Mouse (Mus musculus) heart, postnatal 0 days (tissue): Measurements from ENCODE around the gene Col26a1.

Experiments used
- CTCF ChIP-seq: IDR thresholded peaks from 2 replicates; pipeline ENCODE4 v1.5.1; 2016; ENCODE audit warnings: antibody characterized with exemption, control low read depth, low read depth
- EP300 ChIP-seq: IDR thresholded peaks from 2 replicates; pipeline ENCODE4 v1.6.1; 2016; ENCODE audit warnings: antibody characterized with exemption, low read depth

DNA sequence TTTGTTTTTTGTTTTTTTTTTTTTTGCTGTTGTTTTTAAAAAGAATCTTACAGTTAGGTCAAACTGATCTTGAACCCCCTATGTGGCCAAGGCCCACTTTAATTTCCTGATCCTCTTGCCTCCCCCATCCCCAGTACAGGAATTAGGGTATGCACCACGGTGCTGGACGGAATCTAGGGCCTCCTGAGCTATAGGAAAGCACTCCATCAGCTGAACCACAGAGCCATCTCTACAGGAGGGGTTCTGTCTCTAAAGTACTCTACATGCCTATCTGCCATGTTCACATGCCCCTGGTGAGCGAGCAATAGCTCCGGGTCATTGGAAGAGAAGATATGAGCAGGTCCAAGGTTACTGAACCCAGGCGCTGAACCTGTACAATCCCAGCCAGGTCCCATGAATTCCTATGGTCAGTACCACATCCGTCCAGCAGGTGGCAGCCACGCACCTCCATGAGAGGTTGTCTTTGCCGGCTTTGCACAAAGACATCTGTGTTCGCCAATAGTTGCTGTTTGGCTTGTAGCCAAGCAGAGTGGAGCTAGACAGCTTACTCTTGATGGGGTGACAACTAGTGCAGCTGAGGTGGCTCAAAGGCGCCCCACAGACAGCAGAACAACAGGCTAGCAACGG is 92.3 kb downstream of the Col26a1 start:
- peak; percentile 99 for TF ChIP-seq CTCF
- no peak for TF ChIP-seq EP300
